Mouse (Mus musculus): Measurements from ENCODE around the gene 4933424G06Rik. TPM values are rescaled to one million over a fixed set of nuclear protein-coding genes. Genes with fewer than 3 reads are reported as not detected.

4933424G06Rik gene
- not detected for polyA plus RNA-seq (2017; shearing (Covaris generic))

GRCm38 (mm10) chr1:36709854-36710280, at the start of gene 4933424G06Rik:
TSS of gene 4933424G06Rik (plus strand) at chr1:36710149.

GRCm38 (mm10) chr1:36682620-36683355, 27.2 kb upstream of the 4933424G06Rik start, which contains the start of gene Fam178b:
TSS of gene Fam178b (minus strand) at chr1:36683183.

GRCm38 (mm10) chr1:36691271-36692155, 18.4 kb upstream of the 4933424G06Rik start, which contains the start of gene Cox5b:
TSS of gene Cox5b (plus strand) at chr1:36691449.

GRCm38 (mm10) chr1:36714311-36714710, 4.4 kb downstream of the 4933424G06Rik start, which contains the start of gene Actr1b:
TSS of gene Actr1b (minus strand) at chr1:36714422.

GRCm38 (mm10) chr1:36761568-36761967, 51.6 kb downstream of the 4933424G06Rik start, which contains the start of gene Zap70:
TSS of gene Zap70 (plus strand) at chr1:36761798.

Other genes starting within 250 kb of the 4933424G06Rik start
- gene Cnnm4, start 238.5 kb upstream of the 4933424G06Rik start, polyA plus RNA-seq (2017; shearing (Covaris generic)), result 1 to 10 TPM; 2.4 to 3.1 TPM
- 10 to 100 TPM; 37.2 to 37.5 TPM for gene Cnnm3, start 198.3 kb upstream of the 4933424G06Rik start, polyA plus RNA-seq (2017; shearing (Covaris generic))
- gene Ankrd23, start 173.3 kb upstream of the 4933424G06Rik start, polyA plus RNA-seq (2017; shearing (Covaris generic)), result 10 to 100 TPM; 23.2 to 33.0 TPM
- 1 to 10 TPM in 1 of 2 experiments, not detected in 1; 2.4 TPM for gene Gm42417, start 170.7 kb upstream of the 4933424G06Rik start, polyA plus RNA-seq (2017; shearing (Covaris generic))
- gene Ankrd39, start 162.7 kb upstream of the 4933424G06Rik start, polyA plus RNA-seq (2017; shearing (Covaris generic)), result 10 to 100 TPM; 27.3 to 32.9 TPM
- gene Sema4c, start 151.8 kb upstream of the 4933424G06Rik start, polyA plus RNA-seq (2017; shearing (Covaris generic)), result 1 to 10 TPM; 1.4 to 2.0 TPM
- gene Fam178b, start 27.0 kb upstream of the 4933424G06Rik start, polyA plus RNA-seq (2017; shearing (Covaris generic)), result 1 to 10 TPM in 1 of 2 experiments, not detected in 1; 1.5 TPM
- 100 to 1,000 TPM; 434 to 442 TPM for gene Cox5b, start 18.7 kb upstream of the 4933424G06Rik start, polyA plus RNA-seq (2017; shearing (Covaris generic))
- gene Actr1b, start 4.3 kb downstream of the 4933424G06Rik start, polyA plus RNA-seq (2017; shearing (Covaris generic)), result 10 to 100 TPM; 48.0 to 50.5 TPM
- gene Zap70, start 51.6 kb downstream of the 4933424G06Rik start, polyA plus RNA-seq (2017; shearing (Covaris generic)), result 100 to 1,000 TPM; 208 to 229 TPM
- gene Tmem131, start 233.5 kb downstream of the 4933424G06Rik start, polyA plus RNA-seq (2017; shearing (Covaris generic)), result 10 to 100 TPM; 26.0 to 33.1 TPM